Mouse (Mus musculus) mesoderm, embryonic 11.5 days (tissue): ENCODE results near the gene Leprot.

ENCODE experiments used
- DNase-seq: peaks from one replicate; pipeline ENCODE4 v3.0.0-alpha.2; 2012; ENCODE audit warnings: low read depth, low spot score

The Leprot gene

DNA sequence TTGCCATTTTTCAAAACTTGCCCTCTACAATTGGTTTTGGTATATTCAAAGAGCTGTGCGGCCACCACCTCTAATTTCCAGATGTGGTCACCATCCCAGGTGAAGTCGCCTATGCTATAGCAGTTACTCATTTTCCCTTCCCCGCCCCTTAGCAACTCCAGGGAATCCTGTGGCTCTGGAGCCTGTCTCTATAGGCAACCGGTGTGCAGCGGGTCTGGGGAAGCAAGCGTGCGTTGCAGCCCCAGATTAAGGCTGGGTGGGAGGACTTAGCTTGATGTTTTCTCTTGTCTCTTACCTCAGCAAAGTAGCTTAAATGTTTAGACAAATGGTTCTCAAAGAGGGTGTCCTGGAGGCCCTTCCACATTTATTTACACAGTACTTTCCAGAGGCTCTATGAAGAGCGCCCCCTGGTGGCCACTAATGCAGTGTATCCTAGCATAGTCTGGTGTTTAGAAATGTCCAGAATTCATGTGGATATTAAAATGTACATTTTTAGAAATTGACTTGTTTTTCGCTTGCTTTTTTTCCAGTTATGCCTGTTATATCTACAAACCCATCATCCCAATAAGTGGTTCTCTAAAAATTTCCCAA lies 16.7 kb downstream of the Leprot start:
- peak; percentile 39 for DNase-seq

DNA sequence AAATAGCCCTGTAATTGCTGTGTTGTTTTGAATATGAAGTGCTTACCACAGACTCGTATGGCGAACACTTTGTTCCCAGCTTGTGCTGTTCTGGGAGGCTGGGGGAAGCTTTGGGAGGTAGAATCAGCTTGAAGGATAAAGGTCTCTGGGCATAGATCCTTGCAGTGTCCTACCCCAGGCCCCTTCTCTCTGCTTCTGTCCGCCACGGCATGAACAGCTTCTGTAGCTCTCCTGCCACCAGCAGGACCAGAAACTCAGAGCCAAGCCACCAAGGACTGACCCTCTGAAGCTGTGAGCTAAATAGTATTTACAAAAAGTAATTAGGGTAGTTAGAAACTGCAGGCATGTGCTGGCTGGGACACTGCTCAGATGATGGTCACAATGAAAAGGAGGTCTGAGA lies 17.2 kb downstream of the Leprot start:
- no peak for DNase-seq

DNA sequence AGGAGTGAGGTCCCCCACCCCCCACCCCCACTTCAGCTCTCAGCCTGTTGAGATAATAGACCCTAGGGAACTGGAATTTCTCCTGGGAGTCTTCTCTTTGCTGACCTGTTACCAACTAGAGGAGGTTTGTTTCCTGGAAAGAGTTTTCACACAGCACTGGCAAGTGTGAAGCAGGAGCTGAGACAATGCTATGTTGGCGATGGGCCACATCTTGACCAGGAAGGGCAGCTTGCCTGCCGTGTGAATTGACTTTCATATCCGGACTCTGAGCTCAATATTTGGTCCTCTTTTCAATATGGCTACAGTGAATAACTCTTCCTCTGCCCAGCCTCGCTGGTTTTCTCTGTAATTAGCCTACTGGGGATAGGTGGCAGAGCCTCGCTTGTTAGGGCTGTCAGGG lies 21.6 kb downstream of the Leprot start:
- DNase-seq: no peak

DNA sequence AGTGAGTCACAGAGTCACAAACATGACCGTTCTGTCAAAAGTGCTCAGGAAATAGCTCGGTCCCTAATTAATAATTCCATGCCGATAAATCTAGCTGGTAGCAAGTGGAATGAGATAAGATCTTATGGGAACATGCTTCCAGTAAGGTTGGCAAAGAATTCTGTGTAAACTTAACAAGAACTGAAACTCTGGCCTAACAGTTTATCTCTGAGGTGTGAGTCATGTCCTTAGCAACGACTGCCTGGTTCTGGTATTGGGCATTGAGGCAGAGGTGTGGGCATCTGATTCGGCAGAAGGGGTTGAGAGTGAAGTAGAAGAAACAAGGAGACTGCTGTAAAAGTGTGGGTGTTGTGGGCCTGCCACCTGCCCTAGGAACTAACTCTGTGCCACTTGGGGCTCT lies 22.3 kb downstream of the Leprot start:
- DNase-seq: no peak

DNA sequence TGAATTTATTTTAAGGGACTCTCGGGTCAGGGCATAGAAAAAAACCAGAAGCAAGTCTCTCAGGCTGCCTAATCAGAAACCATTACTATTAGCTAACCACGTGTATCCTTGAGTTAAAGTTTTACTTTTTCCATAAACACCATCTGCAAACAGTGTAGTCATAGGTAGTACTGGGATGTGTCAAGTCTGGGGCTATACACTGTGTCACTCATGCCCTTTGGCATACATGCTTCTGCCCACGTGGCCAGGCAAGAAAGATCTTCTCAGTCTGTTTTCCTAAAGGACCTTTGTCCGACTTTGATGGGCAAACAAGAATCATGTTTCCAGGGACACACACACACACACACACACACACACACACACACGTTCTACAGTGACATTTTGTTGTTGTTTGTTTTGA lies 27.3 kb downstream of the Leprot start:
- DNase-seq: no peak

DNA sequence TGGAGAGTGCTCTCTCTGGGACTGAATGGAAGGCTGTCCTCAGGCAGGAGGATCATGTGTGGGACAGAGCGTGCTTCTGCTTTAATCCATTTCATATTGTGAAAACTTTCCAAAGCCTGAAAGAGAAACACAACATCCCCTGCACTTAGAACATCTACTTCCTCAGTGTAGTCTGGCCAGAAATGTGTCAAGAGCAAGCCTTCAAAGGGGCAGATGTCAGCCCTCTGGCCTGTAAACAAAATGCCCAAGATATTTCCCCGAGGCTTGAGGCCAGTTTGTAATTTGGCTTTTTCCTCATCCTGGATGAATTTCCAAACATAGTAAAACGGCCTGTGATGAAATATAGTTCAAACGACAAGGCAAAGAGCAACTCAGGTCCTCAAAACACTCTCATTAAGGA lies 28.2 kb downstream of the Leprot start:
- DNase-seq: no peak

DNA sequence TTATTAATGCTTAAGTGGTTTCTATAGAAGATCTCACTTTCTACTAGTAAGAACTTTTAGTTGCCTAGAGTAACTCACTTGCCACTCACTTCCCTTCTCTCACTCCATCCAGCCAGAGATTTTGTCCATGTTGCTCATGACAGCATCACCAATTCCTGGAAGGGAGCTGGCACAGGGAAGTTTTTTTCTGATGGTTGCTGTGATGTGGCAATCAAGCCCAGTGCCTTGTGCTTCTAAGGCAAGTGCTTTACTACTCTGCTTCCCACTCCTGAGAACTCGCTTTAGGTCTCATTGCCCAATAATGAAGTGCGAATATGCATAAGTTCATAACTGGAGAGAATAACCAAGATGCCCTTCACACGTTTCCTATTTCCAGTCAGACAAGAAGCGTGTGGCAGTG lies 35.1 kb downstream of the Leprot start:
- DNase-seq: no peak

DNA sequence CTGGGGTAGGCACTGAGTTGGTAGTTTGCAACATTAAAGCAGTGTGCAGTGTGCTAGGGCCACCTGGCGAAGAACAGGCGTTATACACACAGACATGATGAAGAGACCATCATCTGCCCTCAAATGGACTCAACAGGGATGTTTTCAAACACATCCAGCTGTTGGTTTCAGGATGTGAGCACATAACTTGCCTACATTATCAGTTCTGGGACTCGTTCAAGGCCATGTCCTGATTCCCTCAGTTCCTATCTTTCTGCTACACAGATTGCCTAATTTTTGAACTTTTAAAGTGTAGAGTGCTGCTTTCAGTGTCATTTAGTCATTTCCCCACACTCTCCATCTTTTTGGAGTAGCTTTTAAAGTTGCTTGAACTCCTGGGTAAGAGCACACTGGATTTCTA lies 35.6 kb downstream of the Leprot start:
- DNase-seq: no peak

DNA sequence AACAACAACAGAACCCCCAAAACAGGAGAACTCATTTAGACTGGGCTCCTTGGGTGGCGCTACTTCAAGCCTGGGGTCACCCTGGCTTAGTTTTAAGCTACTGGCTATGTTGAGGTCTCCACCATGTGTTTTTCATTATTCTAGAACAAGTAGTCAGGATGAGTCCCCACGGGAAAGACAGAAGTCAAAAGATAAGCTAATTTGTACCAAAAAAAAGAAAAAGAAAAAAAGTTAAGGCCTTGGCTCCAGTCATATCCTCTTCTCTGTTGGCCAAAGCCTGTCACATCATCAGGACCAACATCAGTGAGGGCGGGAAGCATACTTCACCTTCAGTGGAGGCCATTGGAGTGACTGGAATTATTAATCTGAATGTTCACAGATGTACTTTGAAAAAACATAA lies 37.3 kb downstream of the Leprot start:
- DNase-seq: no peak

DNA sequence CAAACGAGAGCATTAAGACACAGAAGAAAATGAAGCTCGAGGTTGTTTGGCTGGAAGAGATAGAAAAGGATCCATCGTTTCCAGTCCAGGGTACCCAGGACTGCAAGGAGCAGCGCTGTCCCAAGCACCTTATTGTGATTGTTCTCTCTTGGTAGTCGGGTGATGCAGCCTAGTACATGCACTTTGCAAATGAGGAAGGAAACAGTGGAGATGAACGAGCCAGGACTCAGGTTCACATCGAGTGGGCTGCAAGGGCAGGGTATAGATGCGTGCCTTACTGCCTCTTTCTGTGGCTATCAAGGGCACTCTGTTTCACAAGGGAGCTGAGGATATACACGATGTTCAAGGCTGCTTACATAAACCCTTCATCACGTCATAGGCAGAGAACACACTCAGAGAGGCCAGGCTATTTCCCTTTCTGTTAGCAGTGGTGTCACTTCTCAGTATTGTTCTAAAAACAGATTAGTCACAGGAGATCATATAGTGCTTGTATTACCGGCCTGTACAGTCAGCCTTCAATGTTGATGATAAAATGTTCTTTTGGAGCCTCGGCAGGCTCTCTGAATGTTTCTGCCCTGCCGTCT lies 38.8 kb downstream of the Leprot start:
- DNase-seq: no peak

DNA sequence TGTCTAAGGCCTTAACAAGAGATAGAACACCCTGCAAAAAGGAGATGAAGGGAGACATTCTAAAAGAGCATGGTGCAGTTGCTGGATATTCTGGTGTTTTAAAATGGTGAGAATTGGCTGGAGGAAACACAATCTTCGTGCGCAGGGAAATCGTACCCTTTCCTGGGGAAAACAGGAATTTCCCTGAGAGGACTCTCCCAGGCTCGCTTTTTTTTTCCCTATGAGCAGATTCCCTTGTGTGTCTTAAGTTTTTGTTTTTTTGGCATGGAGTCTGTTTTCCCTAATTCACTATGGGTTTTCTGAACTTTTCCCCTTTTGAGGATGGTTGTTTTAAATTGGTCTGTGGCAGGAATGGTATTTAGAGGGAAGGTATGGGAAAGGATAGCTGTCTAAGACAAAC lies 41.7 kb downstream of the Leprot start:
- no peak for DNase-seq

DNA sequence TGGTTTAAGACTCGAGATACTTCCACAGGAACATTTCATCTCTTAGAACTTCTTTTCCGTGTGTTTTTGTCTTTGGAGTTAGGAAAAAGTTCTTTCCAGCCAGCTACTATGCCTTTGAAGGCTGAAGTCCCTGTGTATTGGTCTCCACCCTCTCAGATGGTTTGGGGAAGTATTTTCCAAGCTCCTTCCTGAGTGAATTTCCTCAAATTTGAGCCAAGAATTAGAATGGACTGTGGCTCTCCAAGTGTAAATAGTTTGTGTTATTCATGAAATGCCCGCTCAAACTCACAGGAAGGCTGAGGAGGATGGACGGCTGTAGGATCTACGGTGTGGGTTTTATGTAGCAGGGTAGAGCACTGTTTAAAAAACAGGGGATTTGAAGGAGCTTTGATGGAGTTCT lies 42.1 kb downstream of the Leprot start:
- DNase-seq: no peak

DNA sequence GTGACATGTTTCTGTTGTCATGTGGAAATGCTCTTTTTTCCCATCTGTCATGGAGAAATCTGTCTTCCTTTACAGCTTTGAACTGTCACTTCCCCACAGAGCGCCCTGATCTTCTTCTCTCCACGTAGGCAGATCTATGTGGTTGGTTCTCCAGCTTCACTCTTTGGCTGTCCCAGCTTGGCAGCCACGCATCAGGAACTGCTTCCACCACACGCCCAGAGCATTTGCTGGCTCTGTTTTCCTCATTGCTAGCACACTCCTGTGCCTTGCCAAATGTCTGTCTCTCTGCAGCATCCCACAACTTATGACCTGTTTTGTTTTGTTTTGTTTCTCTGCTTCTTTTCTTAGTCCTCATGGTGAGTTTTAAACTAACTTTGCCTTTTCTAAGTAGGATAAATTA lies 45.4 kb downstream of the Leprot start:
- DNase-seq: no peak

DNA sequence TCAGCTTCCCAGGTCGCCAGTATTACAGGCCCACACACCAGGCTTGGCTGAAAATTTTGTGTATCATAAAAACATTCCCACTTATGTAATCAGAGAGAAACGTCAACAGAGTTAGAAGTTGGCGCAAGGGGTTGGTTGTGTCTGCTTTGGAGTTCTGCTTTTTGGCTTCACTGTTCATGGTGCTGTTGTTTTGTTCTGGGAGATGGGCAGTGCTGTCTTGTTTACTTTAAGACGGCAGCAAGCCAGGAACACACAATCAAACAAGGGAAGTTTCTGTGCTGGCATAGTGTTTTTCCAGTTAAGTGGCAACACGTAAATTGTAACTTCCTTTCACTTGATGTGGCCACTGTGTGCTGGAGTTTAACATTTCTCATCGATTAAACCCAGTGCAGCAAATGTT lies 47.0 kb downstream of the Leprot start:
- DNase-seq: no peak

DNA sequence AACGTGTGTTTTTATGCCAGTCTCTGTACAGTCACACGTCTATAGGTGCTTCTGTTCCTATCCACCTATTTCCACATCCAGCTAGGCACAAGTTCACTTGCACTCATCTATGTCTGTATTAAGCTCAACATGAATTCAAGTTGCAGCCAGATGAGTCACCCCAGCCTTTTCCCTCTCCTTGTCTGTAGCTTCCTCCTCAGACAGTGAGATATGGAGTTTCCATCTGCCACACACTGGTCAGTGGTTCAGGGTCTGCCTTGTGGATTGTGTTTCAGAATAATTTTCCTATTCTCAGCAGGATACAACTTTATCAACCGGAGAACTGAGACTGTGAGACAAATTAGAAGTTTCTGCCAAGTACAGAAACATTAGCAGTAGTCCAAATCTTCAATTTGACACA lies 49.7 kb downstream of the Leprot start:
- DNase-seq: no peak

DNA sequence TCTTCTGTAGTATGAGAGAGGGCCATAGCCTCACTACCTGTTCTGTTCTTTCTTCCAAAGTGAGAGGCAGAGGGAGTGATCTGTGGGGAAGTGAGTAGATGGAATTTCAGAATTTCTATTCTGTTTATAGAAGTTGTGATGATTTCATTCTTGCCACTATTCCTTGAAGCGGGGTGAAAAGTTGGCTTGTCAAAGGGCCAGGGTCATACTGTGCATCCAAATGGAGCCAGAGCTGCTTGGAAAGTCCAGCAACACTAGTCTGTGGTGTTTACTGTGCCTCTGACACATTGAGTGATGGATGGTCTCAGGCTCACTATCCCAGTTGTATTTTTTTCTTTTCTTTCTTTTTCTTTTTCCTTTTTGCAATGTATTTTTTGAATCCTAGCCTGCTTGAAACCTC lies 51.9 kb downstream of the Leprot start:
- DNase-seq: no peak

DNA sequence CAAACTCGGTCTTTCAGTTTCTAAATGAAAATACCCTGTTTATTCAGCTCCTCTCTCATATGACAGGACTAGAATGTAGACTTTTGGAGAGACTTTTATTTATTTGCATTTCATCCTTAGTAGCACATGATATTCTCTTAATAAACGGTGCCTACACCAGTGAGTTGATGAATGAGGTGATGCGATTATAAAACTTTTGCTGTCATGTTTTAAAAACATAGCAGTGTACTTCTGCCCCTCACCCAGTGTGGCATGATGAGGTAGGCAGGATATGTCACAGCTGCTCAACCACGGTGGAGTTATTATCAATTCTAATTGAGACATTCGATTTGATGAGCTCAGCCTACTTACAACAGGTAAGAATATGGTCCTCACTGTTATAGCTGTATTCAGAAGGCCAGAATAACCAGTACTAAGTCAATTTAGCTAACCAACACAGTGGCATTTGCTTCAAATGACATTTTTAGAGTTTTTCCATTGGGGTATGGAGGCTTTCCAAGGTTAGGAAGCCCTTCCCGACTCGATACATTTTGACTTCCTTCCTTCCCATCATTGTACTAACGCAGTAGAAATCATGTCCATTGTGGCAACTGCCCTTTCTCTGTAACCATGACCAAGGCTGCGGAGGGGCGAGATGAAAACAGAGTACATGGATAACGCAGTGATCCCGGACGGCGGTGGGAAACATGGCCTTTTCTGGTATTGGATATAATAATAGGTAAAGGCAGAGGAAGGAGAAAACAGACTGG lies 53.5 kb downstream of the Leprot start:
- no peak for DNase-seq

DNA sequence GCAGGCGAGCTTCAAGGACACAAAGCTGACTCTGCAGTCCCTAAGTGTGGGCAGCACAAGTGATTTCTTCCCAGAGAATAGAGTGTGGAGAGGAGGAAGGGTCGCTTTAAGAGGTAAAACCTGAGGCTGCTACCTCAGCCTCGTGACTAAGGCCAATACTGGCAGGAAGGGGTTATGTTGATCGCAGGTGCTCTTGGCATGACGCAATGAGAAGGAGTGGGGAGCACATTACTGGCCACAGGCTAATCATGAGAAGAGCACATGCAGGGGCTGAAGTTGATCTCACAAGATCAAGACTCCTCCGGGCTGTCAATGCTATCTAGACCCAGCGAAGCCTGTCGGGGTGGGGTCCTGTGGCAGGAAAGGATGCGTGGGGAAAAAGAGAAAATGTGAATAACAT lies 57.8 kb downstream of the Leprot start:
- DNase-seq: no peak

DNA sequence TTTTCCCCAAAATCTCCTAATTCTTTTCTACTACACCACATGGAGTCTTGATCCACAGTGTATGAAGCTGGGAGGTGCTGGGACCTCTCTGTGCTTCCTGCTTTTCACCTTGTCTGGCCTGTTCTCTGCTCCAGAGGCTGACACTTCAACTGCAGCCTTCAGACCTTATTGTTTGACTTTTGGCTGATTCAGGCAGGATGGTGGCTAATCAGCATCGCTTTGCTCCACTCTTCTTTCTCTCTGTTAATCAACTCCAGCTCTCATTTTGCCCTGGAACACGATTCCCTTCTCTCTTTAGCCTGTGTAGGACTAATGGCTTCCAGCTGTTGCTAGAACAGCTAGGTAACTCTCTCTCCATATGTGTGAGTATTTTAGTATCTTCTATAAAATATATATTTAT lies 59.7 kb downstream of the Leprot start:
- DNase-seq: peak; percentile 59

DNA sequence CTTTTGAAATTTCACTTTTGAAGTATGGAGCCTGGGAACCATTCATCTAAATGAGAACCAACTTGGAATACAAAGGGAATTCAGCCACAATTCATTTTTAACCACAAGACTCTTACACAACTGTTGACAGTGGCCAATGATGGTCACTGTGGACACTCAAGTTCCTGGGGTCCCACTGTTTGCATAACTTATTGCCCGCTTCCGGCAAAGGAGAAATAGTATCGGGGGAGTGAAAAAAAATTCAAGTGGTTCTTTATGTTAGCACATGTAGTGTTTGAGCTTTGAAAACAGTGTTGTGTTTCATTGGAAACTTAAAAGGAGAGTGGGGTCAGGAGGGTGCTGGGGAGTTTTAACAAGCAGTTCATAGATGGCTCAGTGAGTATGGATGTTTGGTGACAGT lies 60.4 kb downstream of the Leprot start:
- DNase-seq: peak; percentile 57
